Mouse (Mus musculus): ENCODE measurements around the gene Gm49601.

- TF ChIP-seq CTCF (IDR thresholded peaks at IDR 0.05; ENCODE audit: borderline replicate concordance, insufficient read depth, low read length) (no peak), POLR2A (IDR thresholded peaks at IDR 0.05; ENCODE audit: low read depth, low read length) (no peak)
Measured at GRCm38 (mm10) chr16:18589080-18589621, 37.1 kb downstream of the Gm49601 start.
